Mouse (Mus musculus) ES-Bruce4 (cell line): Measurements from ENCODE around the gene Frmd4b.

ENCODE experiments used
- CTCF ChIP-seq: IDR thresholded peaks from one replicate; pipeline ENCODE4 v1.8.1; 2011; ENCODE audit warnings: low read depth, low read length
- EP300 ChIP-seq: IDR thresholded peaks from 2 replicates; pipeline ENCODE4 v1.6.1; 2011; ENCODE audit warnings: low read depth, low read length; ENCODE audit not compliant: insufficient read depth
- POLR2A ChIP-seq: IDR thresholded peaks from one replicate; pipeline ENCODE4 v1.8.1; 2011; ENCODE audit warnings: low read length; ENCODE audit not compliant: insufficient read depth

- TF ChIP-seq POLR2A (no peak), CTCF (no peak), EP300 (no peak)
Observed at GRCm38 (mm10) chr6:97431309-97432004, 185.9 kb downstream of the Frmd4b start.
